11 mouse cellular contexts compared by ENCODE assay signal in genomic region chr10:8765922-8766522, GRCm38 (mm10).
DNase-seq lines count a peak whose midpoint lies in the region; ATAC-seq and TF ChIP-seq lines count a peak whose summit lies in the region.
"Had no signal": no experiment of that assay in that cellular context is flagged by ENCODE, and none has a peak within 500 bp of the region (broad histone marks: within the 10 kb centered on the region; RNA-seq: fewer than 3 reads in every experiment).

No protein-coding gene starts in this region.

- H3K27ac ChIP-seq in heart, postnatal 0 days (ENCODE audit: low read depth), result no peak overlapping the region
- H3K27ac ChIP-seq in midbrain, embryonic 11.5 days (ENCODE audit: low read depth, low read length), result no peak overlapping the region
- no peak overlapping the region for H3K27ac ChIP-seq in midbrain, embryonic 13.5 days
- H3K27ac ChIP-seq in heart, embryonic 11.5 days (ENCODE audit: low read depth, low read length), result no peak overlapping the region

- peak; percentile 46 for TF ChIP-seq CTCF in heart, postnatal 0 days (IDR thresholded peaks at IDR 0.05; ENCODE audit: low read depth)

- H3K9me3 ChIP-seq in heart, postnatal 0 days (replicated peaks; ENCODE audit: control insufficient read depth, low read length), result 0 out of 2 replicates have a peak, but pooled peaks cover 4% of the 10 kb centered on the region
- no peaks in the 10 kb centered on the region; the same call in 1 of the 2 replicates for H3K9me3 ChIP-seq in midbrain, embryonic 11.5 days (ENCODE audit: control insufficient read depth, low read length)
- no peaks in the 10 kb centered on the region for H3K9me3 ChIP-seq in midbrain, embryonic 13.5 days
- H3K9me3 ChIP-seq in heart, embryonic 11.5 days (replicated peaks; ENCODE audit: control insufficient read depth, low read length), result 0 out of 2 replicates have a peak, but pooled peaks cover 2% of the 10 kb centered on the region

- peak; percentile 35 for DNase-seq in heart, postnatal 0 days (ENCODE audit: low spot score)
- no peak for DNase-seq in heart, postnatal 14 days
- DNase-seq in midbrain, embryonic 11.5 days (ENCODE audit: low spot score, missing footprints), result peak; percentile 92
- peak; percentile 57 for DNase-seq in adipocyte (ENCODE audit: low spot score)
- DNase-seq in mesoderm, embryonic 11.5 days (ENCODE audit: low read depth, low spot score), result peak; percentile 52
- DNase-seq in layer of hippocampus, adult 18-20 months (ENCODE audit: low spot score in 2 of 2), result no peak
- DNase-seq: cerebellum, adult 2 months; right cerebral cortex, postnatal 14 days had no signal

- WGBS in heart, postnatal 0 days, result 75% methylated on average over 10 of the region's 10 CpGs
- WGBS in midbrain, embryonic 11.5 days, result 85% methylated on average over 10 of the region's 10 CpGs
- 84% methylated on average over 10 of the region's 10 CpGs for WGBS in midbrain, embryonic 13.5 days
- 79% methylated on average over 10 of the region's 10 CpGs for WGBS in heart, embryonic 11.5 days (ENCODE audit: insufficient replicate concordance)

- H3K27me3 ChIP-seq in heart, postnatal 0 days (ENCODE audit: control insufficient read depth, insufficient read depth, low read length), result no peaks in the 10 kb centered on the region
- no peaks in the 10 kb centered on the region for H3K27me3 ChIP-seq in midbrain, embryonic 11.5 days (ENCODE audit: control insufficient read depth, insufficient read depth, low read length)
- no peaks in the 10 kb centered on the region for H3K27me3 ChIP-seq in midbrain, embryonic 13.5 days
- no peaks in the 10 kb centered on the region for H3K27me3 ChIP-seq in heart, embryonic 11.5 days (ENCODE audit: control insufficient read depth, insufficient read depth, low read length)

- TF ChIP-seq EP300 in heart, postnatal 0 days (IDR thresholded peaks at IDR 0.05; ENCODE audit: low read depth), result no peak

- no peak overlapping the region for H3K4me2 ChIP-seq in heart, postnatal 0 days (ENCODE audit: low read depth, low read length)
- H3K4me2 ChIP-seq in midbrain, embryonic 11.5 days, result no peak overlapping the region
- H3K4me2 ChIP-seq in midbrain, embryonic 13.5 days (replicated peaks), result no peak overlapping the region
- H3K4me2 ChIP-seq in heart, embryonic 11.5 days, result no peak overlapping the region

- ATAC-seq in heart, postnatal 0 days (ENCODE audit: insufficient read depth, low read depth), result no peak
- ATAC-seq in midbrain, embryonic 11.5 days (ENCODE audit: low FRiP score), result no peak
- ATAC-seq in midbrain, embryonic 13.5 days, result no peak
- ATAC-seq in heart, embryonic 11.5 days (replicated peaks; ENCODE audit: insufficient number of reproducible peaks, low FRiP score, low TSS enrichment), result no peak
- ATAC-seq: forebrain, embryonic 16.5 days had no signal

- no peak overlapping the region for H3K9ac ChIP-seq in heart, postnatal 0 days (replicated peaks; ENCODE audit: low read depth, low read length)
- no peak overlapping the region for H3K9ac ChIP-seq in midbrain, embryonic 11.5 days (ENCODE audit: low read length)
- no peak overlapping the region for H3K9ac ChIP-seq in midbrain, embryonic 13.5 days (replicated peaks)
- H3K9ac ChIP-seq in heart, embryonic 11.5 days (ENCODE audit: low read depth, low read length), result no peak overlapping the region

- no peak overlapping the region for H3K4me3 ChIP-seq in heart, postnatal 0 days (ENCODE audit: low read depth, low read length)
- no peak overlapping the region for H3K4me3 ChIP-seq in midbrain, embryonic 11.5 days (ENCODE audit: low read depth, low read length)
- no peak overlapping the region for H3K4me3 ChIP-seq in midbrain, embryonic 13.5 days (replicated peaks)
- no peak overlapping the region for H3K4me3 ChIP-seq in heart, embryonic 11.5 days (ENCODE audit: low read depth, low read length)

- H3K36me3 ChIP-seq in heart, postnatal 0 days (replicated peaks; ENCODE audit: control insufficient read depth, insufficient read depth, low read length), result 0 out of 2 replicates have a peak, but pooled peaks cover under 1% of the 10 kb centered on the region
- H3K36me3 ChIP-seq in midbrain, embryonic 11.5 days (ENCODE audit: control insufficient read depth, insufficient read depth, low read length), result 0 out of 2 replicates have a peak, but pooled peaks cover 5% of the 10 kb centered on the region
- H3K36me3 ChIP-seq in midbrain, embryonic 13.5 days, result no peaks in the 10 kb centered on the region; the same call in 1 of the 2 replicates
- no peaks in the 10 kb centered on the region for H3K36me3 ChIP-seq in heart, embryonic 11.5 days (ENCODE audit: control insufficient read depth, insufficient read depth, low read length)

- intact Hi-C loops in heart, postnatal 14 days (cut with DNase I), result no loop called here

- peaks cover 8% of the 10 kb centered on the region for H3K4me1 ChIP-seq in heart, postnatal 0 days (ENCODE audit: control insufficient read depth, insufficient read depth)
- H3K4me1 ChIP-seq in midbrain, embryonic 11.5 days (ENCODE audit: control insufficient read depth, insufficient read depth, low read length), result peaks cover 19% of the 10 kb centered on the region
- H3K4me1 ChIP-seq in midbrain, embryonic 13.5 days (replicated peaks), result peaks cover 26% of the 10 kb centered on the region
- H3K4me1 ChIP-seq in heart, embryonic 11.5 days (ENCODE audit: control insufficient read depth, insufficient read depth, low read length), result peaks cover 6% of the 10 kb centered on the region; the same call in 1 of the 2 replicates

Comparison
In these comparisons a context has a peak if more than half of its experiments do, and no peak if none do; other contexts are left out.
1. DNase-seq: peak in heart, postnatal 0 days (single experiment), midbrain, embryonic 11.5 days (single experiment), adipocyte (single experiment) and mesoderm, embryonic 11.5 days (single experiment); none in heart, postnatal 14 days (0 of 2) and layer of hippocampus, adult 18-20 months (0 of 2).